Mouse (Mus musculus) layer of hippocampus, adult 9-10 months (tissue): ENCODE measurements around the gene Gon4l.
"Not testable (repeated sequence)": the region's sequence is repeated elsewhere in the genome, so short reads cannot be mapped to it uniquely, and the experiment has no call there.

ENCODE experiments used
- DNase-seq: peaks from one replicate; pipeline ENCODE4 v3.0.0; 2022; ENCODE audit warnings: low spot score

The Gon4l gene

DNA sequence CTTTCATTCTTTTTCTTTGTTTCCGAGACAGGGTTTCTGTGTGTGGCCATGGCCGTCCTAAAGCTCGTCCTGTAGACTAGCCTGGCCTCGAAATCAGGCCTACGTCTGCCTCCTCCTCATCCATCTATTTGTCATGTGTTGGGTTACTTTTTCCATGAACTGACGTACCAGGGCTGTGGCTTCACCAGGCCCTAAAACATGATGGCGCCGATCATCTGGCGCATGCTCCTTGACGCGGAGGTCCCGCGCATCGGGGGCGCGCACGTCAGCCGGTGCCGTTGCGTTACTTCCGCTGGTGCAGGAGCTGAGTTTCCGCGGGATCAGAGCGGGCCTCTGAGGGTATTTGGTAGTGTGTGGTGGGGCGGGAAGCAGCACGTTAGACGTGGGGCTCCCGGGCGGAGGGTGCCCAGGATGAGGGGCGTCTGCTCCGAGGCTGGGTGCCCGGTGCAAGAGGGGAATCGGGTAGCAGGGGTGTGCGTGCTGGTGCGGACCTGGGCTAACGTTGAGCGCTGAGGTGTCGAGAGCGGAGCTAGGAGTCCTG is at the start of gene Gon4l:
TSS of gene Gon4l (plus strand) at position 281 of the 541 bp plus-strand sequence.
- not testable (repeated sequence) for DNase-seq

DNA sequence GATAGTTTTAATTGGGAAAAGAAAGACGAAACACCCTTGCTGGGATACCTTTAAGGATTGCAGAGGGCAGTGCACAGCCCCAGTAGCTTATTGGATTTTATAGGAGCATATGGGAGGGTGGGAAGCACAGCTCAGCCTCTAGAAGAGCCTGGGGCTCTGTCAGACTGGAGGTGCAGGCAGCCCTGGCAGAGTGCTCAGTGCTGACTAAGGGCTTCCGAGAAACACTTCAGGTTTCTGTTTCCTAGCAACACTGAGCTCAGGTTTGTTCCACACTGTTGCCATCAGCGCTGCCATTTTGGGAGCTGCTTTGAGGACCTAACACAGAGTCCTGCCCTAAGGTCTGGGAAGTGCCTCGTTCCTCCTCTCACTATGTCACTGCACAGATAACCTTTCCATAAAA is 48.7 kb upstream of the Gon4l start:
- DNase-seq = not testable (repeated sequence)

DNA sequence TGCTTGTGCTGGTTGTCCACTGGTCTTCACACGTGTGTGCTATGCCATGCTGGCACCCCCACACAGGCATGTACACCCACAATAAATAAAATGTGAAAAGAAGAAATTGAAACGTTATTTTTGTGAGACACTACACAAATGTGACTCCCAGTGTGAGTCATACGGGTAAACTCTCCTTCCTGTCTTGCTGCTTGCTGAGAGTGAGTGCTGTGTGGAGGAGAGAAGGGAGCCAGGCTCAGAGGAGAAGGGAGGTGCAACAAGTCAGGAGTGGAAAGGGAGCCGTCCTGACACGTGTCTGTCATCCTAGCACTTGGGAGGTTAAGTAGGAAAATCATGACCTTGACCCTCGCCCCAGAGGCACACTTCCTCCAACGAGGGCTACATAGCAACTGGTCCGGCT is 48.2 kb upstream of the Gon4l start:
- DNase-seq = not testable (repeated sequence)

DNA sequence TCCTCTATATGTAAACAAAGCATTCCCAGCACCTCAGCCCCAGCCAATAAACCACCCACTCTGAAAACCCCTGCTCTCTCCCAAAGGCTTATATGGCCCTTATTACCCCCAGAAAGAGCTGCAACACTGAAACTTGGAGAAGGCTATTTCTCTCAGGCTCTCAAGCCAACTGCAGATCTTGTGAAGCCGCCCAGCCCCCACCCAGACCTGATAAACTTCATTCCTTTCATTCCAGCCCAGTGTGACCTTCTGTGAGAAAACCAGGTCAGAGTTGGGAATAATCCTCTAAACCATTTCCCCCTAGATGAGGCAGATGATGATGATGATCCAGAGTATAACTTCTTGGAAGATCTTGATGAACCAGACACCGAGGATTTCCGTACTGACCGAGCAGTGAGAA is 47.0 kb upstream of the Gon4l start:
- DNase-seq = not testable (repeated sequence)

DNA sequence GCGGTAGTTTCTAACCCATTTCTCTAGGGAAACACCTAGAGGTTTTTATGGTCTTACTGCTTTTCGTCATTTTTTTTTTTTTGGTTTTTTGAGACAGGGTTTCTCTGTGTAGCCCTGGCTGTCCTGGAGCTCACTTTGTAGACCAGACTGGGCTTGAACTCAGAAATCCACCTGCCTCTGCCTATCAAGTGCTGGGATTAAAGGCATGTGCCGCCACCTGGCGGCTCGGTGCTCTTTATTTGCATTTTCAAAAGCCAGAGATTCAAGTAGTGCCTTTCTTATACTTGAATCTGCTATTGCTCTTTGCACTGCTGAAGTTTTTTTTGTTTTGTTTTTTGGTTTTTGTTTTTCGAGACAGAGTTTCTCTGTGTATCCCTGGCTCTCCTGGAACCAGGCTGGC is 37.5 kb upstream of the Gon4l start:
- DNase-seq = not testable (repeated sequence)

DNA sequence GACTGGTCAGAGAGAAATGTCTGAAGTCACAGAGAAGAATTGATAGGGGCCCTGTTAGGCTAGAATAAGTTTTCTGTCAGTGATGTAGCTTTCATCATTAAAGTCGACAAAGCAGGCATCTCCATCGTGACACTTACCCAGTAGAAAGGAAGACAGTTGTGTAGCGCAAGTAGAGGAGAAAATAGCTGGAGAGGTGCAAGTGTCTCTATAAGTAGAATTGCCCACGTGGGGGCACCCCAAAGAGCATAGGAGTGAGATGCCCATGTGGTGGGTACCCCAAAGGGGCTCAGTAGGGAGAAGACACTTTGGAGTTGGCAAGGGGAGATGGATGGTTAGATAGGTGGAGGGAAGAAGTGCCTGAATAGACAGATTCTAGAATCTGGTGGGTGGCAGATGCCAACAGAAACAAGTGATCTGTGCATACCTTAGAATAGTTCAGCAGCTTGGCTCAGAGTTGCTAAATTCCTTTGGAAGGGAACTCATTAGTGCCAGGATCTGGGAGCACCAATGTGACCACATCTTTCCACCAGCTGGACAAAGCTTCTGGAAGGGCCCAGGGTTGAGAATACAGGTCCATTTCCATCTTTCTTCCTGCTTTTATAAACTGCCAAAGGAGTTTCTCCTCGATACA is 31.0 kb upstream of the Gon4l start:
- no peak for DNase-seq

DNA sequence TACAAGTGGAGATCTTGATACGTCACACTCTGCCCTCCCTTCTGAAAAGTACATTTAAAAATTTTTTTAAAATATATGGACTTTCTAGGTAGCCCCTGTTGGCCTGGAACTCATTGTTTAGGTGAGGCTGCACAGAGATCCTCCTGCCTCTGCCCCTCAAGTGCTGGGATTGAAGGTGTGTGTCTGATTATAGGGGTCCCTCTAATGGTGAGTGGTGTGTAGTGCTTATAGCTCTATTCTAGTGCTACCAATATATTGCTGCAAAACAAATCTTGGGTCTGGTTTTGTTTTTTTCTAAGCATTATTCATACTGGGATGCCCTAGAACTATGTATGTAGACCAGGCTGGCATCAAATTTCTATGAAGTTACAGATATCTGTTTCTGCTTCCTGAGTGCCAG is 9.3 kb upstream of the Gon4l start:
- DNase-seq = no peak

DNA sequence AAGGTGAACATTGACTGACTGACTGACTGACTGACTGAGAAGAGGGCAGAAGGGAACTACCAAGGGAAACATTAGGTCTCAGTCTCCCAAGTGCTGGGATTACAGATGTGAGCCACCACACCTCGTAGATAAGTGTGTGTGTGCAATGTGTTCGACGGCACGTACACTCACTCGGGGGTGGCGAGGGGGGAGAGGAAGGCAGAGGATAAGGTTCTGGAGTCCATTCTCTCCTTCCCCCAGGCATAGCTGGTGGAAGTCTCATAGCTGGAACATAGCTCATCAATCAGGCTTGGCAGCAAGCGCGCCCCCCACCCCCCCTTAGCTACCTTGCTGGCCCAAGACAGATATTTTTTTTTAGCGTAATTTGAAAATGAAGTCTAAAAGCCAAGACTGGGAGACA is 7.8 kb upstream of the Gon4l start:
- DNase-seq = no peak

DNA sequence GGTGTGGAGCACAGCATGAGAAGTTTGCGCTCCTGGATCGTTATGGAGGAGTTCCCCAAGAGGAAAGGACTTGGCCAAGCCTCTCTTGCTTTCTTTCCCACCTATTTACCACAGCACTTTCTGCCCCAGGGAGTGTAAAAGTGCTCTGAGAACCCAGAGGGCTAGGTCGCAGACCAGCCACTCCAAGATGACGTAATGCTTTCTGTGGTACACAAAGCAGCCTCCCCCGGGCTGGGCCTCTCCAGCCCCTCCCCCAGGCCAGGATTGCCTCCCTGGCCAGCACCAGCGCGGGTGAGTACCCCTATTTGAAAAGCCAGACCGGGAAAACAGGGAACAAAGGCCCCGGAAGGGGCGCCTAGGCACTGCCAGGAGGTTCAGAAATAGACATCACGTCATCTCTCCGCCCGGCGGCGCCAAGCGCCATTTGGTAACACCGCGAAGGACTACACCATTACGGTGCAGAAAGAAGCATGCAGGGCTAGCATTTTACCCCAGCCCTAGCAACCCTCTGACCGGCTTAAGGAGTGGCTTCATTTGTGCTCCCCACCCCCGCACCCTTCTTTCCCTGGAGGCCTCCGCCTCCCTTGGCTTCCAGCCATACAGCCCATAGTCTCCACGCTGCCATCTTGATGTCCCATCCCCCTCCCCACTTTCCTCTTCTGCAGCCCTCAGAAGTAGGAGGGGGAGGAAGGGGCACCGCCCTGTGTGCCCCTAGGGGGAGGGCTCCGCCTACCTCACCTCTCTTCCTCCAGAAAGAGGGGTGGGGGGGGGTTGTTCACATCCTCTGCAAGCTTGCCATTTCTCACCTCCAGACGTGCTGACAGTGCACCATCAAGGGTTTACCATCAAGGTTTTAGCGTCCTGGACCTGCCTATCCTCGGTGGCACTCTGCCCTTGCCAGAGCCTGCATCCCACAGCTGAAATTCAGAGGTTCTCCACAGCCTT is 3.6 kb upstream of the Gon4l start:
- DNase-seq = peak; percentile 57

DNA sequence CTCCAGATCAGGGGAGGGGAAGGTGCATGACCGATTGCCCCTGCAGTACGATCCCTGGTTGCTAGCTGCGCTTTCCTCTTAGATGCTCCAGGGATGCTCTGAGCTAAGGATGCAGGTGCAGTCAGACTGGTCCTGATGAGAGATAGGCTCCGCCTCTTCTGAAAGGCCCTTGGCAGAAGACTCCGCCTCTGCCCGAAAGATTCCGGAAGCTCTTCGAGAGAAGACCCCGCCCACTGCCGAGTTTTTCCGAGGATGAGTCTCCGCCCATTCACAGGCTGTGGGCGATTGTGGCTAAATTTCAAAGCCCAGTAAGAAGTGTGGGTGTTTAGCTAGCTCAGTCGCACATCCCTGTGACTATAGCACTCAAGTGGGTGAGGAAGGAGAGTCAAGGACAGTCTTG is 2.6 kb upstream of the Gon4l start:
- DNase-seq = peak; percentile 65

DNA sequence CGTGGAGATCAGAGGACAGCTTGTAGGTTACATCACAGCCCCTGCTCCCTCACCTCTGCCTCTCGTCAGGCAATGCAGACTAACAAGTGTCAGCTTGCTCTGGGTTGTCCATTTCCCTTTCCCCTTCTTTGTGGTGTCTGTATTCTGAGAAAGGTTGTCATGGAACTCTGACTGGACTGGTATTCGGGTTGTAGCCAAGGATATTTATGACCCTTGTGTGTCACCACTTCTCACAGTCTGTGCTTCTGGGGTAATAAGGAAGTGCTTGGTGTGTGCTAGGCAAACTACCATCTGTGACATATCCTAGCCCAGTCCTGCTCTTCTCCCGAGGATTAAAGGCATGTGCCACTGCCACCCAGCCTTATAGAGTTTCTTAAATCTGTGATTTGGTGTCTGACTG is 14.1 kb downstream of the Gon4l start:
- no peak for DNase-seq

DNA sequence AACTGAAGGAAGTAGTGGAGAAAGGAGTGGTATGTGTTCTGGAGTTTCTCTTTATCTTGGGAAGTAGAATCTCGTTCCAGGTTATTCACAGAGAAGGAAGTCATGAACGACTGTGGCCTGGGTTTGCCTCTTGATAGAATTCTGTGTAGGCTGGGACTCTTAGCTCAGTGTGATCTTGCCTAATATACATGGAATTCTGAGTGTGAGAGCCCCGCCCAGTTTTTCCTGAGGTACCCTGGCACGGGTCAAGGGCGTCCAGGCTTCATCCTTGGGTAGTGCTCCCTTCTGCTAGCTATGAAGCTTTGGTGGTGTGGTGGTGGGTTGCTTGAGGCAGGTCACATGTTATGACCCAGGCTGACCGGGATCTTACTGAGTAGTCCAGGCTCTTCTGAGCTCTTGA is 20.8 kb downstream of the Gon4l start:
- no peak for DNase-seq

DNA sequence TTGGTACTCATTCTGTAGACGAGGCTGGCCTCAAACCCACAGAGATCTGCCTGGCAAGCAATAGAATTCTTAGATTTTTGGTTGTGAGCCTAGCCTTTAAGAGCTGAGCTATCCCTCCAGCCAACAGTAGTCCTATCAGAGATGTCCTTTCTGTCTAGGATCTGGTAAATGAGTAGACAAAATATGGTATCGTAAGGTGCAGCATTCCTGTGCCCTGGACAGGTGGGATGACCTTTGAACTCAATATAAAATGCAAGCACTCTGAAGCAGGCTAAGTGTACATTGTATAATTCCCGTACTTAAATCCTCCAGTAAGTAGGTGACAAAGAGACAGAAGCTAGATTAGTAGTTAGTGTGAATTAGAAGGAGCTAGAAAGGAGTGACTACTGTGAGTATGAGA is 27.1 kb downstream of the Gon4l start:
- no peak for DNase-seq

DNA sequence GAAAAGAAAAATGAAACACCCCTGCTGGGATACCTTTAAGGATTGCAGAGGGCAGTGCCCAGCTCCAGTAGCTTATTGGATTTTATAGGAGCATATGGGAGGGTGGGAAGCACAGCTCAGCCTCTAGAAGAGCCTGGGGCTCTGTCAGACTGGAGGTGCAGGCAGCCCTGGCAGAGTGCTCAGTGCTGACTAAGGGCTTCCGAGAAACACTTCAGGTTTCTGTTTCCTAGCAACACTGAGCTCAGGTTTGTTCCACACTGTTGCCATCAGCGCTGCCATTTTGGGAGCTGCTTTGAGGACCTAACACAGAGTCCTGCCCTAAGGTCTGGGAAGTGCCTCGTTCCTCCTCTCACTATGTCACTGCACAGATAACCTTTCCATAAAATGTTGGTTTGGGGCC is 31.7 kb downstream of the Gon4l start:
- DNase-seq = not testable (repeated sequence)

DNA sequence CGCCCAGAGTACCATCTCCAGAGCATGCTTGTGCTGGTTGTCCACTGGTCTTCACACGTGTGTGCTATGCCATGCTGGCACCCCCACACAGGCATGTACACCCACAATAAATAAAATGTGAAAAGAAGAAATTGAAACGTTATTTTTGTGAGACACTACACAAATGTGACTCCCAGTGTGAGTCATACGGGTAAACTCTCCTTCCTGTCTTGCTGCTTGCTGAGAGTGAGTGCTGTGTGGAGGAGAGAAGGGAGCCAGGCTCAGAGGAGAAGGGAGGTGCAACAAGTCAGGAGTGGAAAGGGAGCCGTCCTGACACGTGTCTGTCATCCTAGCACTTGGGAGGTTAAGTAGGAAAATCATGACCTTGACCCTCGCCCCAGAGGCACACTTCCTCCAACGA is 32.1 kb downstream of the Gon4l start:
- not testable (repeated sequence) for DNase-seq

DNA sequence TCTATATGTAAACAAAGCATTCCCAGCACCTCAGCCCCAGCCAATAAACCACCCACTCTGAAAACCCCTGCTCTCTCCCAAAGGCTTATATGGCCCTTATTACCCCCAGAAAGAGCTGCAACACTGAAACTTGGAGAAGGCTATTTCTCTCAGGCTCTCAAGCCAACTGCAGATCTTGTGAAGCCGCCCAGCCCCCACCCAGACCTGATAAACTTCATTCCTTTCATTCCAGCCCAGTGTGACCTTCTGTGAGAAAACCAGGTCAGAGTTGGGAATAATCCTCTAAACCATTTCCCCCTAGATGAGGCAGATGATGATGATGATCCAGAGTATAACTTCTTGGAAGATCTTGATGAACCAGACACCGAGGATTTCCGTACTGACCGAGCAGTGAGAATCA is 33.4 kb downstream of the Gon4l start:
- DNase-seq = not testable (repeated sequence)

DNA sequence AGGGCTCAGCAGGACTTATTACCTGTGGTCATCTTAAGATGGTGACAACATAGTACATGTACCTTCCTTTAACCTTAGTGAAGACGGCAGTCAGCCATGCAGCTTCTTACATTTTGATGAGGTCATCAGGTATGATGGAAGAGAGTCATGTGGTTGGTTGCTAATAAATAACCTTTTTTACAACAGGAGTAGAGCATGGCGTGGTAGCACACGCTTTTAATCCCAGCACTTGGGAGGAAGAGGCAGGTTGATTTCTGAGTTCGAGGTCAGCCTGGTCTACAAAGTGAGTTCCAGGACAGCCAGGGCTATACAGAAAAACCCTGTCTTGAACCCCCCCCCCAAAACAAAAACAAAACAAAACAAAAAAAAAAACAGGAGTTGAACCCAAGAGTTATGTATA is 47.5 kb downstream of the Gon4l start:
- DNase-seq = not testable (repeated sequence)

DNA sequence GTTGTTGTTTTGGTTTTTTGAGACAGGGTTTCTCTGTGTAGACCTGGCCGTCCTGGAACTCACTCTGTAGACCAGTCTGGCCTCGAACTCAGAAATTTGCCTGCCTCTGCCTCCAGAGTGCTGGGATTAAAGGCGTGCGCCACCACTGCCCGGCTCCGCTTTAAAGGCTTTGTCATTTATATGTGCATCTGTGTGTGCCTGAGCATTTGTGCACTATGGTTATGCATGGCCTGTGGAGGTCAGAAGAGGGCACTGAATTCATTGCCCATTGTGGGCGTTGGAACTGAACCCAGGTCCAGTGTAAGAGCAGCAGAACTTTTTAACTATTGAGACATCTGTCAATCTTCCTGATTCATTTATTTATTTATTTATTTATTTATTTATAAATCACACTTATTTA is 58.0 kb downstream of the Gon4l start:
- not testable (repeated sequence) for DNase-seq

DNA sequence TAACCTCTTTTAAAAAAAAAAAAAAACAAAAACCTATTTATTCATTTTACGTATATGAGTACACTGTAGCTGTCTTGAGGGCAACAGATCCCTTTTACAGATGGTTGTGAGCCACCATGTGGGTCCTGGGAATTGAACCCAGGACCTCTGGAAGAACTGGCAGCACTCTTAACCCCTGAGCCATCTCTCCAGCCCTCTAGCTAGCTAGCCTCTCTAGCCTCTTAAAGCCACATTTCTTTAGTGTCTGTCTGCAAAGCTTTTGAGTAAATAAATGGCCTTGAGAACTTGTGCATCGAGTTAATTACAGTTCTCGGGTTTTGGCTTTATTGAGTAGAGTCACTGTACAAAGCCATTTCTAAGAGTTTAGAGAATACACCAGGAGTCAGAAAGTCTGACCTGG is 69.8 kb downstream of the Gon4l start:
- DNase-seq = no peak

DNA sequence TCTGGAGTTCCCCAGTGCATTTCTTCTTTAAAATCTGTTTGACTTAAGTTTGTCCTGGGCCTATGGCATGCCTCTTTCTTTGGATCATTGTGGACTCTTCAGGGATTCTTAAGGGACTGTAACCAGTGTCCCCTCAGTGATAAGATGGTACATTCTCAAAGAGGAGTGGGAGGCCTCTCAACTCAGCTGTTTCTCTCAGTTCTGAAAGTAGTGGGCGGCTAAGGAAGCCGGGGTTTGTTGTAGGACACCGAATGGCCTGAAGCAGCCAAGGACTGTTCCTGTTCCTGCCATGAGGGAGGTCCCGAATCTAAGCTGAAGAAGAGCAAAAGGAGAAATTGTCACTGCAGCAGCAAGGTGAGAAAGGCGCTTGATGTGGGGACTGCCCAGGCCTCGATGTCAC is 70.2 kb downstream of the Gon4l start:
- no peak for DNase-seq

DNA sequence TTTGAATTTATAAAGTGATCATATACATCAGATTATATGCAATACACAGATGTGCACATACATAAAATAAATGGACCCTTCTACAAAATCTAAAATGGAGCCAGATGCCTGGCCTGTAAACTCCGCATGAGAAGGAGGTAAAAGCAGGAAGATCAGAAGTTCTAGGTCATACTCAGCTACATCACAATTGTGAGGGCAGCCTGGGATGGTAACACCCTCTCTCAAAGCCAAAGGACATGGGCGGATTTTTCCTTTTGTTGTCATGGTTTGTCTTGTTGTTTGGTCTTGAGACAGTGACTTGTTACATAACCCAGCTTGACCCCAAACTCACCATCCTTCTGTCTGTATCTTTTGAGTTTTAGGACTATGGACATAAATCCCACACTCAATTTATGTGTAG is 70.7 kb downstream of the Gon4l start:
- DNase-seq = no peak

DNA sequence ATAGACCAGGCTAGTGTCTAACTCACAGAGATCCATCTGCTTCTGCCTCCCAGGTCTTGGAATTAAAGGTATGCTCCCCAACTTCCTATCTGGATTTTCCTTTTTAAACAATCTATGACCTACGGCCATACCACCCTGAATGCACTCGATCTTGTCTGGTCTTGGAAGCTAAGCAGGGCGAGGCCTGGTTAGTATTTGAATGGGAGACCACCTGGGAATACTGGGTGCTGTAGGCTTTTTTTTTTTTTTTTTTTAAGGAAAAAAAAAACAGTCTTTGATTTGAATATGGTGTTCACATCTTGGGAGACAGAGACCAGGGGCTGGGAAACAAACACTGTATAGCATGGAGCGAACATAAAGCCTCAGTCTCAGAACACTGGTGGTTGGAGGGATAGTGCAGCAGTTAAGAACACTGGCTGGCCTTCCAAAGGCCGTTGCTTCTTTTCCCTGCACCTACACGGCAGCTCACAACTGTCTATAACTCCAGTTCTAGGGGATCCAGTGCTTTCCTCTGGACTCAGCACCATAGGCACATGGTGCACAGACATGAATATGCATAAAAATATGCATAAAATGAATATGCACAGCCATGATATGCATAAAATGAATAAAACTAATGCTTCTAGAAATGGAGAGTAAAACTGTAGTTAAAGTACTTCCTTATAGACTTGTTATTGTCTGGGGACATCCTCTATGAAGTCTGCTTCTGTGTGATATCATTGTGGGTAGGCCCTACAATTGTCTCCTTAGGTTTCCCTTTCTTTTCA is 71.5 kb downstream of the Gon4l start:
- DNase-seq = no peak
